Mouse (Mus musculus) limb, embryonic 13.5 days (tissue): ENCODE data around the gene Sgms1. TPM values are rescaled to one million over a fixed set of nuclear protein-coding genes. Genes with fewer than 3 reads are reported as not detected.
"Not testable (repeated sequence)": the region's sequence is repeated elsewhere in the genome, so short reads cannot be mapped to it uniquely, and the experiment has no call there.

Experiments used
- ATAC-seq: fragments of 200-750 bp; cut with Nextera tagmentation; 2 replicates; pipeline ENCODE4 v1.8.0; 2017; ENCODE audit warnings: low read depth, moderate number of reproducible peaks, moderate TSS enrichment; ENCODE audit not compliant: low FRiP score
- H3K27ac ChIP-seq: fragments of 300-500 bp; sonication (generic); 2 replicates; pipeline ENCODE4 v1.5.1; 2015; ENCODE audit warnings: inconsistent platforms, mild to moderate bottlenecking, moderate library complexity
- H3K27me3 ChIP-seq: fragments of 300-500 bp; sonication (generic); 2 replicates; pipeline ENCODE4 v1.6.1; 2015; ENCODE audit warnings: mild to moderate bottlenecking, inconsistent platforms
- H3K36me3 ChIP-seq: fragments of 300-500 bp; sonication (generic); 2 replicates; pipeline ENCODE4 v1.6.1; 2015; ENCODE audit warnings: inconsistent platforms, mild to moderate bottlenecking, moderate library complexity
- H3K4me1 ChIP-seq: fragments of 300-500 bp; sonication (generic); 2 replicates; pipeline ENCODE4 v1.6.1; 2015; ENCODE audit warnings: inconsistent platforms
- H3K4me2 ChIP-seq: fragments of 300-500 bp; sonication (generic); replicated peaks from 2 replicates; pipeline ENCODE4 v1.6.1; 2015; ENCODE audit warnings: inconsistent platforms, mild to moderate bottlenecking, moderate library complexity
- H3K4me3 ChIP-seq: fragments of 300-500 bp; sonication (generic); 2 replicates; pipeline ENCODE4 v1.5.1; 2015; ENCODE audit warnings: moderate library complexity, mild to moderate bottlenecking, inconsistent platforms
- H3K9ac ChIP-seq: fragments of 300-500 bp; sonication (generic); 2 replicates; pipeline ENCODE4 v1.6.1; 2015; ENCODE audit warnings: mild to moderate bottlenecking, inconsistent platforms
- H3K9me3 ChIP-seq: fragments of 300-500 bp; sonication (generic); 2 replicates; pipeline ENCODE4 v1.6.1; 2016; ENCODE audit warnings: inconsistent platforms
- WGBS: fragments of 180-500 bp; shearing (Covaris S2); methylation state at CpG from one replicate; pipeline ENCODE4 v1.1.7; 2015; 5-methylcytosine and 5-hydroxymethylcytosine counted together
- polyA plus RNA-seq: library from polyadenylated mRNA; unstranded; fragments of >200 nt; fragmentation: Nextera tagmentation; extraction: Ambion mirVana; gene quantifications from 2 replicates; pipeline ENCODE4 v1.2.1, GENCODE M21; 2015

The Sgms1 gene
- polyA plus RNA-seq, 1 experiment from 2014 or later: 31.2 TPM

- WGBS: 67% methylated on average over 14 of the region's 14 CpGs
- Histone ChIP-seq H3K9me3 (no peaks in the 10 kb centered on the region), H3K9ac (no peak overlapping the region), H3K4me3 (no peak overlapping the region), H3K4me2 (no peak overlapping the region), H3K36me3 (peaks cover 9% of the 10 kb centered on the region), H3K27me3 (no peaks in the 10 kb centered on the region), H3K27ac (no peak overlapping the region), H3K4me1 (peaks cover 4% of the 10 kb centered on the region; the same call in 1 of the 2 replicates)
- no peak for ATAC-seq
Measured at GRCm38 (mm10) chr19:32138361-32139088, 251.0 kb downstream of the Sgms1 start.

GRCm38 (mm10) chr19:32137904-32138303 is 251.6 kb downstream of the Sgms1 start:
- H3K4me2 ChIP-seq: no peak overlapping the region
- H3K36me3 ChIP-seq: peaks cover 9% of the 10 kb centered on the region
- H3K9ac ChIP-seq: no peak overlapping the region
- 82% methylated on average over 5 of the region's 5 CpGs for WGBS
- H3K4me1 ChIP-seq: peaks cover 4% of the 10 kb centered on the region; the same call in 1 of the 2 replicates
- no peak overlapping the region for H3K4me3 ChIP-seq
- no peaks in the 10 kb centered on the region for H3K9me3 ChIP-seq
- no peak overlapping the region for H3K27ac ChIP-seq
- H3K27me3 ChIP-seq: no peaks in the 10 kb centered on the region
- ATAC-seq: no peak

GRCm38 (mm10) chr19:32136888-32137625 is 252.5 kb downstream of the Sgms1 start:
- Histone ChIP-seq H3K4me1 (peaks cover 4% of the 10 kb centered on the region; the same call in 1 of the 2 replicates), H3K9me3 (no peaks in the 10 kb centered on the region), H3K9ac (no peak overlapping the region), H3K4me3 (no peak overlapping the region), H3K36me3 (peaks cover 9% of the 10 kb centered on the region), H3K4me2 (no peak overlapping the region), H3K27me3 (no peaks in the 10 kb centered on the region), H3K27ac (no peak overlapping the region)
- peak; percentile 54; the same call in 1 of the 2 replicates for ATAC-seq
- 52% methylated on average over 4 of the region's 4 CpGs for WGBS

GRCm38 (mm10) chr19:32131707-32132488 is 257.6 kb downstream of the Sgms1 start:
- not testable (repeated sequence) for H3K9ac ChIP-seq, H3K4me3 ChIP-seq, H3K4me2 ChIP-seq, H3K27me3 ChIP-seq, H3K9me3 ChIP-seq, H3K27ac ChIP-seq, H3K36me3 ChIP-seq
- 82% methylated on average over 15 of the region's 17 CpGs for WGBS
- ATAC-seq: peak; percentile 57
- peaks cover 11% of the 10 kb centered on the region for H3K4me1 ChIP-seq

GRCm38 (mm10) chr19:32129281-32129680 is 260.2 kb downstream of the Sgms1 start:
- no peak overlapping the region for H3K4me2 ChIP-seq
- peaks cover 16% of the 10 kb centered on the region for H3K36me3 ChIP-seq
- no peaks in the 10 kb centered on the region for H3K9me3 ChIP-seq
- H3K9ac ChIP-seq: no peak overlapping the region
- H3K4me1 ChIP-seq: peaks cover 8% of the 10 kb centered on the region; the same call in 1 of the 2 replicates
- ATAC-seq: no peak
- no peaks in the 10 kb centered on the region for H3K27me3 ChIP-seq
- H3K4me3 ChIP-seq: no peak overlapping the region
- WGBS: 94% methylated on average over 8 of the region's 8 CpGs
- H3K27ac ChIP-seq: no peak overlapping the region

GRCm38 (mm10) chr19:32127180-32127850 is 262.2 kb downstream of the Sgms1 start:
- Histone ChIP-seq H3K4me3 (no peak overlapping the region), H3K4me2 (no peak overlapping the region), H3K36me3 (peaks cover 22% of the 10 kb centered on the region), H3K9me3 (no peaks in the 10 kb centered on the region), H3K4me1 (peaks cover 8% of the 10 kb centered on the region; the same call in 1 of the 2 replicates), H3K9ac (no peak overlapping the region), H3K27ac (no peak overlapping the region), H3K27me3 (no peaks in the 10 kb centered on the region)
- WGBS: 73% methylated on average over 10 of the region's 10 CpGs
- ATAC-seq: no peak

- 87% methylated on average over 9 of the region's 9 CpGs for WGBS
- Histone ChIP-seq H3K4me1 (0 out of 2 replicates have a peak, but pooled peaks cover 3% of the 10 kb centered on the region), H3K9ac (no peak overlapping the region), H3K4me3 (no peak overlapping the region), H3K36me3 (peaks cover 23% of the 10 kb centered on the region), H3K9me3 (no peaks in the 10 kb centered on the region), H3K4me2 (no peak overlapping the region), H3K27ac (no peak overlapping the region), H3K27me3 (no peaks in the 10 kb centered on the region)
- ATAC-seq: no peak
Measured at GRCm38 (mm10) chr19:32124155-32124554, 265.4 kb downstream of the Sgms1 start.

GRCm38 (mm10) chr19:32123196-32123595 is 266.3 kb downstream of the Sgms1 start:
- no peak overlapping the region for H3K4me3 ChIP-seq
- H3K4me2 ChIP-seq: no peak overlapping the region
- H3K27ac ChIP-seq: no peak overlapping the region
- 0 out of 2 replicates have a peak, but pooled peaks cover 3% of the 10 kb centered on the region for H3K4me1 ChIP-seq
- H3K27me3 ChIP-seq: no peaks in the 10 kb centered on the region
- no peaks in the 10 kb centered on the region for H3K9me3 ChIP-seq
- WGBS: 64% methylated on average over 5 of the region's 5 CpGs
- H3K36me3 ChIP-seq: peaks cover 19% of the 10 kb centered on the region; the same call in 1 of the 2 replicates
- no peak for ATAC-seq
- H3K9ac ChIP-seq: no peak overlapping the region

GRCm38 (mm10) chr19:32120798-32121197 is 268.7 kb downstream of the Sgms1 start:
- H3K27me3 ChIP-seq: no peaks in the 10 kb centered on the region
- ATAC-seq: no peak
- no peaks in the 10 kb centered on the region for H3K9me3 ChIP-seq
- H3K4me1 ChIP-seq: 0 out of 2 replicates have a peak, but pooled peaks cover 3% of the 10 kb centered on the region
- no peak overlapping the region for H3K4me3 ChIP-seq
- H3K27ac ChIP-seq: no peak overlapping the region
- peaks cover 19% of the 10 kb centered on the region; the same call in 1 of the 2 replicates for H3K36me3 ChIP-seq
- H3K4me2 ChIP-seq: no peak overlapping the region
- WGBS: 40% methylated on average over 1 of the region's 1 CpGs
- H3K9ac ChIP-seq: no peak overlapping the region

GRCm38 (mm10) chr19:32119666-32120065 is 269.8 kb downstream of the Sgms1 start:
- Histone ChIP-seq H3K4me3 (no peak overlapping the region), H3K4me1 (0 out of 2 replicates have a peak, but pooled peaks cover 3% of the 10 kb centered on the region), H3K36me3 (0 out of 2 replicates have a peak, but pooled peaks cover 12% of the 10 kb centered on the region), H3K9me3 (no peaks in the 10 kb centered on the region), H3K27ac (no peak overlapping the region), H3K27me3 (no peaks in the 10 kb centered on the region), H3K9ac (no peak overlapping the region), H3K4me2 (no peak overlapping the region)
- 81% methylated on average over 2 of the region's 2 CpGs for WGBS
- ATAC-seq: no peak

GRCm38 (mm10) chr19:32118496-32118895 is 271.0 kb downstream of the Sgms1 start:
- 0 out of 2 replicates have a peak, but pooled peaks cover 6% of the 10 kb centered on the region for H3K36me3 ChIP-seq
- H3K9me3 ChIP-seq: no peaks in the 10 kb centered on the region
- no peak overlapping the region for H3K4me3 ChIP-seq
- no peak overlapping the region for H3K4me2 ChIP-seq
- 87% methylated on average over 3 of the region's 3 CpGs for WGBS
- H3K9ac ChIP-seq: no peak overlapping the region
- H3K4me1 ChIP-seq: 0 out of 2 replicates have a peak, but pooled peaks cover 3% of the 10 kb centered on the region
- no peak overlapping the region for H3K27ac ChIP-seq
- H3K27me3 ChIP-seq: no peaks in the 10 kb centered on the region
- ATAC-seq: no peak
